ENCODE assay signal across 8 mouse cellular contexts in the genomic region with DNA sequence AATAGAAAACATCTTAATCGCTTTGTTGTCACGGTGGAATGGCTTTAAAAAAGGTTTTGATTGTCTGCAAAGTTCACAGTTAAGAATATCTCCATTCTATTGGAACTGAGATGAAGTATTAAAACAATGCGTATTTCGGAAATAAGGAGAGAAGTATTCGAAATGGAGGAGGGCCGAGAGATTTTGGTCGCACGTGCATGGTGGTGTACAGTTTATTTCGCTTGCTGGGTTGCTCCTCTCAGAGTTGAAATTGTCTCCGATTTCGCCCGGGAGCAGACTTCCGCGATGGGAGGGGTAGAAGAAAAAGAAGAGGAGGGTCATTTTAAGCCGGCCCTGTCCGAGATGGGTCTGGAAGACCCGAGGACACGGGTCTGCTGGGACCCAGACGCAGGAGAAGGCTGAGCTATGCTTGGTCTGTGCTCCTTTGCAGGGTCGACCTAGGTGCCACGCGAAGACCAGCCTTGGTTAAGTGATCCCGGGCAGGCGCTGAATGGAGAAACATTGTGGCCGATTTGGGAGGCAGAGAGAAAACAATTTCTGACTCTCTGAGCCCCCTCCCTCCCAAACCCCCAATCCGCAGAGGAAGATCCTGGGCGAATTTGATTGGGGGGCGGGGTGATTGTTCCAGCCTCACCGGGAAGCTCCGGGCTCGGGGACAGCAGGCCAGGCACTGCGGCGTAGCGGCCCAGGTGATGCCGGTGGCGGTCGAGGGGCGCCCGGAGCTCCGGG. TPM values are rescaled to one million over a fixed set of nuclear protein-coding genes. Genes with fewer than 3 reads are reported as not detected.
A peak's percentile ranks its signal among the peaks of the same experiment; 100 is the strongest.
DNase-seq lines count a peak whose midpoint lies in the region; ATAC-seq and TF ChIP-seq lines count a peak whose summit lies in the region.

No protein-coding gene starts in this region.

- peak overlapping the region; percentile 85 for H3K4me3 ChIP-seq in cortical plate, adult 2 months (ENCODE audit: insufficient read depth, low read length)
- peak overlapping the region; percentile 80 for H3K4me3 ChIP-seq in heart, embryonic 16.5 days (ENCODE audit: low read length)
- H3K4me3 ChIP-seq in limb, embryonic 10.5 days, result peak overlapping the region; percentile 96
- H3K4me3 ChIP-seq in midbrain, postnatal 0 days (ENCODE audit: low read depth, low read length), result peak overlapping the region; percentile 97

- TF ChIP-seq POLR2A in cortical plate, adult 2 months (IDR thresholded peaks at IDR 0.05; ENCODE audit: extremely low read depth, insufficient read depth, low read length), result no peak

- H3K9me3 ChIP-seq in heart, embryonic 16.5 days (replicated peaks; ENCODE audit: control insufficient read depth, low read length), result no peaks in the 10 kb centered on the region
- H3K9me3 ChIP-seq in limb, embryonic 10.5 days (replicated peaks), result no peaks in the 10 kb centered on the region
- H3K9me3 ChIP-seq in midbrain, postnatal 0 days (ENCODE audit: low read length), result no peaks in the 10 kb centered on the region

- ATAC-seq in heart, embryonic 16.5 days (replicated peaks; ENCODE audit: extremely low read depth, insufficient read depth, low FRiP score), result no peak
- no peak for ATAC-seq in midbrain, postnatal 0 days (ENCODE audit: low FRiP score)

- no peaks in the 10 kb centered on the region for H3K36me3 ChIP-seq in heart, embryonic 16.5 days (ENCODE audit: control insufficient read depth, insufficient read depth)
- H3K36me3 ChIP-seq in limb, embryonic 10.5 days, result peaks cover 14% of the 10 kb centered on the region
- H3K36me3 ChIP-seq in midbrain, postnatal 0 days (ENCODE audit: insufficient read depth, low read length), result peaks cover 3% of the 10 kb centered on the region; the same call in 1 of the 2 replicates

- H3K27ac ChIP-seq in cortical plate, adult 2 months (ENCODE audit: insufficient read depth, low read length), result peak overlapping the region; percentile 83
- H3K27ac ChIP-seq in heart, embryonic 16.5 days (ENCODE audit: low read length), result peak overlapping the region; percentile 59
- H3K27ac ChIP-seq in limb, embryonic 10.5 days, result peak overlapping the region; percentile 99
- peak overlapping the region; percentile 99 for H3K27ac ChIP-seq in midbrain, postnatal 0 days (ENCODE audit: low read depth, low read length)

- peak overlapping the region; percentile 90 for H3K4me2 ChIP-seq in heart, embryonic 16.5 days (ENCODE audit: low read depth, low read length)
- H3K4me2 ChIP-seq in midbrain, postnatal 0 days (ENCODE audit: low read depth, low read length, poor library complexity, severe bottlenecking), result peak overlapping the region; percentile 95

- no peak for TF ChIP-seq CTCF in cortical plate, adult 2 months (IDR thresholded peaks at IDR 0.05; ENCODE audit: extremely low read depth, insufficient read depth, low read length)
- TF ChIP-seq CTCF in midbrain, postnatal 0 days (IDR thresholded peaks at IDR 0.05), result no peak

- intact Hi-C loops in heart, postnatal 25 days (cut with DNase I), result loop anchor here (1.0 to 5.0 kb wide), 3 partner anchors 48 to 112 kb away; partner anchors contain the start of gene Actg1

- no peaks in the 10 kb centered on the region for H3K27me3 ChIP-seq in heart, embryonic 16.5 days (ENCODE audit: control insufficient read depth, insufficient read depth, low read length)
- H3K27me3 ChIP-seq in limb, embryonic 10.5 days (ENCODE audit: low read depth, poor library complexity, severe bottlenecking), result no peaks in the 10 kb centered on the region
- H3K27me3 ChIP-seq in midbrain, postnatal 0 days (ENCODE audit: insufficient read depth, low read length), result no peaks in the 10 kb centered on the region

- WGBS in heart, embryonic 16.5 days, result under 1% methylated on average over 40 of the region's 40 CpGs
- WGBS in limb, embryonic 10.5 days, result under 1% methylated on average over 40 of the region's 40 CpGs
- WGBS in midbrain, postnatal 0 days, result under 1% methylated on average over 36 of the region's 40 CpGs

- H3K4me1 ChIP-seq in cortical plate, adult 2 months (ENCODE audit: control insufficient read depth, insufficient read depth, low read length), result peaks cover 3% of the 10 kb centered on the region; the same call in 1 of the 2 replicates
- peaks cover 31% of the 10 kb centered on the region for H3K4me1 ChIP-seq in heart, embryonic 16.5 days (ENCODE audit: control insufficient read depth, insufficient read depth, low read length)
- H3K4me1 ChIP-seq in limb, embryonic 10.5 days, result peaks cover 57% of the 10 kb centered on the region
- peaks cover 15% of the 10 kb centered on the region for H3K4me1 ChIP-seq in midbrain, postnatal 0 days (ENCODE audit: insufficient read depth, low read length)

- peak; percentile 58 to 84 for DNase-seq in heart, adult 18-20 months
- DNase-seq in heart, postnatal 25 days (ENCODE audit: low spot score), result no peak
- DNase-seq in ES-CJ7 (ENCODE audit: low read depth, low spot score), result peak; percentile 51
- DNase-seq in limb, embryonic 10.5 days (ENCODE audit: low spot score), result peak; percentile 85
- peak; percentile 70 for DNase-seq in midbrain, postnatal 0 days (ENCODE audit: low spot score)
- DNase-seq in spleen, adult 12 weeks (ENCODE audit: low spot score), result no peak

- H3K9ac ChIP-seq in heart, embryonic 16.5 days (ENCODE audit: low read length), result peak overlapping the region; percentile 99
- peak overlapping the region; percentile 100 for H3K9ac ChIP-seq in midbrain, postnatal 0 days (replicated peaks; ENCODE audit: low read length, poor library complexity, severe bottlenecking)

RNA-seq across cellular contexts. Expression of gene Bahcc1, which starts 2.8 kb away (rescaled TPM):
- 1 to 10 TPM; 3.5 to 5.0 TPM for total RNA-seq in heart, adult 18-20 months (2021)
- 1 to 10 TPM; 7.8 to 8.3 TPM for total RNA-seq in heart, postnatal 25 days (2021)
- polyA plus RNA-seq in cortical plate, adult 2 months (2012; rRNA removed), result 10.1 and 10.2 TPM in 2 replicates
- polyA plus RNA-seq in heart, embryonic 16.5 days (2015; fragmentation: Nextera tagmentation; extraction: Ambion mirVana), result 4.6 and 4.7 TPM in 2 replicates
- 19.9 and 20.3 TPM in 2 replicates for polyA plus RNA-seq in limb, embryonic 10.5 days (2016; fragmentation: Nextera tagmentation; extraction: Ambion mirVana)
- 39.9 and 49.8 TPM in 2 replicates for total RNA-seq in midbrain, postnatal 0 days (2014; rRNA removed)
- polyA plus RNA-seq in midbrain, postnatal 0 days (2015; fragmentation: Nextera tagmentation; extraction: Ambion mirVana), result 5.9 and 9.5 TPM in 2 replicates

Comparison
In these comparisons a context has a peak if more than half of its experiments do, and no peak if none do; other contexts are left out.
1. DNase-seq: peak in heart, adult 18-20 months (2 of 2), ES-CJ7 (single experiment), limb, embryonic 10.5 days (single experiment) and midbrain, postnatal 0 days (single experiment); none in heart, postnatal 25 days (single experiment) and spleen, adult 12 weeks (single experiment).
2. Peak in every context shown above with its lines, with median percentiles within 50 percentile points of each other: H3K27ac ChIP-seq and H3K4me3 ChIP-seq.